Mouse (Mus musculus) left cerebral cortex, postnatal 25 days (tissue): ENCODE measurements around the gene Slc6a12. TPM values are rescaled to one million over a fixed set of nuclear protein-coding genes. Genes with fewer than 3 reads are reported as not detected.
"Not testable (repeated sequence)": the region's sequence is repeated elsewhere in the genome, so short reads cannot be mapped to it uniquely, and the experiment has no call there.

Experiments
- DNase-seq, 2 experiments: peaks; one replicate each; pipeline ENCODE4 v3.0.0; 2022; ENCODE audit warnings: low spot score in 2 of 2, mixed read lengths in 1 of 2
- intact Hi-C: fragments of 180-260 bp; cut with DNase I; formaldehyde crosslinking; loops from one replicate; pipeline ENCODE4 v1.15.1; 2025
- total RNA-seq, 2 experiments: library from RNA; stranded (reverse); gene quantifications; 2 replicates each; pipeline ENCODE4 v1.2.3; 2021

Slc6a12 gene
- total RNA-seq, 2 experiments from 2014 or later = 0.89 to 1.1 TPM

DNA sequence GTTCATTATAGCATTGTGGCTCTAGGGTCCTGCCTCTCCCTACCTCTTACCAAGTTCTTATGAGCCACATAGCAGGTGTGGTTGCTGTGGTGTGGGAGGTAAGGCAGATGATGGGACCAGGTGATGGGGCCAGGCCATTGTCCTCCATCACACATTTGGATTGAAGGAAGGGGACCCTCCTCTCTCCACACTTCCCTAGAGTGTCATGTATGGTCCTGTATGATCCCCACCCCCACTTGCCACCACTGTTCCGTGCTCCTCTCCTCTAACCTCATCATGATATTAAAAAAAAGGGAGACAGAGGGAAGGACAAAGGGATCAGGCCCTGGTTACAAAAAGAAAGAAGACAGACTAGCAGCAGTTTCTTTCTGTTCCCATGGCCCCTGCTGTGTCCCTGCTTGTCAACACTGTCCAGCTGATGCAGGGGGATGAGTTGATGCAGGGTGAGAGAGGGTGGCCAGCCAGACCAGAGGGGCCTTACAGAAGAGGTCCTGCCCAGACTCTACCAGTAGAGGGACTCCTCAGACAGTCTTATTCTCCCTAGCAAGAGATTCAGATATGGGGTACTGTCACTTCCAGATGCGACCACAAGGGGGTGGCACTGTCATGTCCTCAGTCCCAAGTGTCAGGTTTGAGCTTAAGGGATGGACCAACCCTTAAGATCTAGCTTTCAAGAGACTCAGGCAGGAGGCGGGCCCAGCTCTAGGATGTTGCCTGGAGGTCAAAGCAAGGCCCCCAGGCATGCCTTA is 4.9 kb upstream of the Slc6a12 start:
- peak; percentile 73 to 85 for DNase-seq
- intact Hi-C loops = loop anchor here (1.0 to 10.0 kb wide), 2 partner anchors 63 to 195 kb away; no protein-coding TSS in a partner anchor

DNA sequence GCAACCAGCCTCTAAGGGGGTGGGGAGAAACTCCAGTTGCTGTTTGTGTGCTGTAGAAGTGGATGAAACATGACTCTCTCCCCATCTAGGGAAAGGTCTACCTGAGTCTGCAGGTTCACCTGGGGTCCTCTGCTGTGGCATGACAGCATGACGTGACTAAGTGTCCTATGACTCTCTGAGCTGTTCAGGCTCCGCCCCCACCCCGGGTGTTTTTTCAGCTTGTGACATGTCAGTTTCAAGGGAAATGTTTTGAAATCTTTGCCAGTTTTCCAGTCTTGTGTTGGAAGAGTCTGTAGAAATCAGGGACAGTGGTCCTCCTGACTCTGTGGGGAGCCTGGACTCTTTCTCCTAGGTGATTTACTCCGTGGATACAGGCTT is 4.4 kb upstream of the Slc6a12 start:
- intact Hi-C loops = loop anchor here (1.0 to 10.0 kb wide), 2 partner anchors 64 to 195 kb away; no protein-coding TSS in a partner anchor
- DNase-seq = no peak

DNA sequence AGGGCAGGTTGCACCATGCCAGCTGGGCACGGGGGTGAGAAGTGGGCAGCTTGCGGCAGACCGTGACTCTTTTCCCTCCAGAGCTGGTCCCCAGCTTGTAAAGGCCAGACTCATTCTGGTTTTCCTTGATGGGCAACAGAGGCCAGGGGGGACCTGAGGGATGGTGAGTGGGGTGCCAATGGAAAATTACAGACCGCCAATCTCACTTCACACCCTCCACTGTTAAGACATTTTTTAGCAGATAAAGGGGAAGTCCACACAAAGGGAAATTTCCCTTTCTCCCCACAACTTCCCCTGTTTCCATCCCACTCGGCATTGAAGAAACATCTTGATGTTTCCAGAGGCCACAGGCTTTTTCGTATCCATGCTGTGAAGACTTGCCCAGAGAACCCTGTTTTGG is 1.2 kb upstream of the Slc6a12 start:
- intact Hi-C loops = no loop called here

DNA sequence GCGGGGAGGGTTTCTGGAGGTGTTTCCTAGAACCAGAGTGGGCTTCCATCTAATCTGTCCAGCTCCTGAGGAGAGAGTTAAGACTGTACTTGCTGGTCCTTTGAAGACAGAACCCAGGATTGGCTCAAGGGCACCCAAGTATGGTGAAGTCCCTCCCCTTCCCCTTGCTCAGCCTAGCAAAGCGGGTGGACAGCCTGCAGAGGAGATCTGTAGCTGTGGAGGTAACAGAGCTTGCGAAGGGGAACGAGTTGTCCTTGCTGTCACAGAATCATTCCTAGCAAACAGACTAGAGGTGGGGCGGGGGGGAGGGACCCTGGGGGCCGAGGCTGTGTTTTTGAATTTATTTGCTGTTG is 871 bp downstream of the Slc6a12 start:
- DNase-seq = no peak
- intact Hi-C loops = no loop called here

More for the DNA sequence above, 1.2 kb upstream of the Slc6a12 start:
- no peak for DNase-seq

DNA sequence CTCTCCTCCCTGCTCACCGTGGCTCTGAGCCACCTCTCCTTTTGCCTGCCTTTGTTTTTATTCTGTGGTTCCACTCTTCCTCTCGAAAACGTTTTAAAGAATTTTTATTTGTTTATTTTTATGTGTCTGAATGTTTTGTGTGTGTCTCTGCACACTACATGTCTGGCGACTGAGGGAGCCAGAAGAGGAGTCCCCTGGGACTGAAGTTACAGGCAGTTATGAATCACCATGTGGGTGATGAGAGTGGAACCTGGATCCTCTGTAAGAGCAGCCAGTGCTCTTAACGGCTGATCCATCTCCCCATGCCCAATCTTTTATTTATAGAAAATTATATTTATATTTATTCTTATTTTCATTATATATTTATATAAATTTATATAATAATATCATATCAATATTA is 1.5 kb downstream of the Slc6a12 start:
- intact Hi-C loops = no loop called here
- no peak for DNase-seq

DNA sequence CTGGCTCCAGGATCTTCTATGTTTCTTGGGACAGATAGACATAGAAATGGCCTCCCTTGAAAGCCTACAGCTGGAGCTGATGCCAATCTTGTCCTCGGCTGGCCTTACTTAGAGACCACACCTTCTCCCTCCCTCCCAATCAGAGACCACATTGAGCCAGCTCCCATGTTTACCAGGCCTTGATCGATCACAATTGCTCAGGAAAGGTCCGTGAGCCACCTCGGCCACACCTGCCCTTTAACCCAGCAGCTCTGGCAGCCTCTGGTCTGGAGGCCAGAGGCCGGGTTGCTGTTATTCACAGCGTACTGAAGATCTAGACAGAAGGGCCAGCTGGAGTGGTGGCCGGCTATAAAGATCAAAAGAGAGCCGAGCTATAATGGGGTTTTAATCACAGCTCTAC is 3.6 kb downstream of the Slc6a12 start:
- no peak for DNase-seq
- intact Hi-C loops = no loop called here

DNA sequence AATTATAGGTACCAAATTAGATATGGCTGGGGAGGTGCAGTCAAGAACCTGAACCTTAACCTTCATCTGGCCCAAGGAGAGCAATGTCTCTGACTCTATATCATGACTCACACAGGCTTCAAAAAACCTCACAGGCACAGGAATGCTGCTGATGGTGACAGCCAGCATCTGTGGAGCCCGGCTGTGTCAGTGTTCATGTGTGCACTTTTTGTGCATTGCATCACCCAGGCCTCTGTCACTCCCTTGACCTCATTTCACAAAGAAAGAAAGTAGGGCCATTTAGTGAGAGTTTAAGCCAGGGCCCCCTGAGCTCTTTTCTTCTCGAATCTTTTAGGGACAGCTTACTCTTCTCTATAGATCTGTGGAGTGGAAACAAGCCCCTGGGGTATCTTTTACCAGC is 9.4 kb downstream of the Slc6a12 start:
- no peak for DNase-seq
- intact Hi-C loops = no loop called here

DNA sequence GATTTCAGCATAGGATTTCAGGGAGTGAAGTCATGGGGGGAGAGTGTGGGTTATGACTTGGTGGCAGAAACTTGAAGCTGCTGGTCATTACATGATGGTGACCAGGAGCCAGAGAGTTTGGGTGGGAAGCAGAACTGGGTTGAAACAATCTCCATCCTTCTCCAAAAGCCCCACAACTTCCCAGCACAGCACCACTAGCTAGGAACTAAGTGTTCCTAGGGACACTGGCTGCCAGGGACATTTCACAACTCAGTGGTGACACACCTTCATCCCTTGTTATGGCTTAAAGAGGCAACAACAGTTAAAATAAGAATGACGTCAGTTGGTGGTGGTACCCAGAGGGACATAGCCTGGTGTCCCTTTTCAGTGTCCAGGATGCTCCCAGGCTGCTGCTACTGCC is 13.2 kb downstream of the Slc6a12 start:
- no peak for DNase-seq
- intact Hi-C loops = no loop called here

DNA sequence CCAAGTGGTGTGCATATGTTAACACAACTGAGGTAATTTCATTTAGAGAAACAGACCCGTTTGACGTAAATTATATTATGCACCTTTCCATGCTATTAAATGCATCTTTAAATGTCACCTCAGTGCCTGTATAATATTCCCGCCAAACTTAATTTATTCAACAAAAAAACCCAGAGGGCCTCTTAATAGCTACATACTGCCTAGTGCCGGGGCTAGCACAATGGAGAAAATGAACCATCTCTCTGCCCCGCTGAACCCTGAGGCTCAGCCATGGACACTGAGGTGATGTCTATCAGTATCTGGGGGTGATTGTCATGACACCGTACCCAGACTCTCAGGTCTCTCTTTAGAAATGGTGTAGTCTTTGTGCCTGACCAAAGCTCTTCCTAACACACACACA is 14.4 kb downstream of the Slc6a12 start:
- DNase-seq = no peak
- intact Hi-C loops = no loop called here

DNA sequence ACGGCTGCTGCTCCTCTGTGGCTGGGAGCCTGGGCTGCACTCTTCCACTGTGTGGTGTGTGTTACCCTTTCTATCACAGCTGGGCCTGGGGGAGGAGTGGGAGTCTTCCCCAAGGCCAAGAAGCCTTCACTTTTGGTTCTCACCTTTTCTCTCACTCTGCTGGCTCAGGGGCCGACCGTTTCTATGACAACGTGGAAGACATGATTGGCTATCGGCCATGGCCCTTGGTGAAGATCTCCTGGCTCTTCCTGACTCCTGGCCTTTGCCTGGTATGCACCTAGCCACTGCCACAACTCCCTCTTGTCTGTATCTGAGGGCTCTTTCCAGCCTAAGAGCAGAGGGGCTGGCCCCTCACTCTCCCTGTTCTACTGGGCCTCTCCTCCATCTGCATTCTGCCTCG is 20.2 kb downstream of the Slc6a12 start:
- no peak for DNase-seq
- intact Hi-C loops = no loop called here

DNA sequence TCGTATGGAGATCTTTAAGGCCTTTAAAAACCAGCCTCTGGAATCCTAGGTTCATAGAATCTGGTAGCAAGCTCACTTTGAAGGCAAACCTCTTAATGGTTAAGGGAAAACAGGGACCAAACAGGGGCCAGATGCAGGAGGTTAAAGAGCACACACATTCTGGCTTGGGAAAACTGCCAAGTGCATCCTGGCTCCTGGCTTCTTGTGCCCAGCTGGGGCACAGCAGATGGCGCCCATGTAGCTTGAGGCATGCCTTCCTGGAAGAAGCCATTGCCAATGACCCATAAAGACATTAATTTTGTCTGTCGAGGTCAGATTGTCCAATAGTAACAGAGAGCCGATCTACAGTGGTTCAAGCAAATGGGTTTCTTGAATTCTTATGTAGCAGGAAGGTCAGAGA is 21.1 kb downstream of the Slc6a12 start:
- no peak for DNase-seq
- intact Hi-C loops = no loop called here

DNA sequence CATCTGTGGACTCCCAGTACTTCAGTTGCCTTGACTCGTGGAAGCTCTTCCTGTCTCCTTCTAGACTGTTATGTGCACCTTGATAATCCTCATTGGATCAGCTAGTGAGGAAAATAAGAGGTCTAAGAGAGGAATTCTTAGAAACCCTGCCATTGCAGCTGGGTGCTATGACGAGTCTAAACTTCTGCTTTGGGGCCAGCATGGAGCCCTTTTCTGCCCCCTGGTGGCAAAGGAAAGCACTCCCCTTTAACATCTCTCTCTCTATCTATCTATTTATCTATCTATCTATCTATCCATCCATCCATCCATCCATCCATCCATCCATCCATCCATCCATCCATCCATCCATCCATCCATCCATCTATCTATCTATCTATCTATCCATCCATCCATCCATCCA is 23.7 kb downstream of the Slc6a12 start:
- DNase-seq = not testable (repeated sequence)
- intact Hi-C loops = loop anchor here (5.0 kb wide), 1 partner anchor 94 kb away; no protein-coding TSS in a partner anchor

DNA sequence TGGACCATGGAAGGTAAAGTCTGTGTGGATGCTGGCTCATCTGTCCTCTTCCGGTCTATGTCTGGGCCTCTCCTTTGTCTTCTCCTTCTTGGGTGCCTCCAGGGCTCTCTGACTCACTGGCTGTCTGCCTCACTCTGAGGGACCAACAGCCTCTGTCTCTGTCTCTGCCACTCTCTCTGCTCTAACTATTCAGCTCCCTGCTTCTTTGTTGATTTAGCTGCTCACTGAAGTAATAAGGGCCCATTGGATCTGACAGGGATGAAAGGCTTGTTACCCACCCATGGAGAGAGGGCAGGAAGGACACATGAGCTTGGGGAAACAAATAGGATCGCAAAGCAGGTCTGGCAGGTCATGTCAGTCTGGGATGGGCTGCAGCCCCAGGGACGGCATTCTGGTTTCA is 24.2 kb downstream of the Slc6a12 start:
- no peak for DNase-seq
- intact Hi-C loops = loop anchor here (5.0 kb wide), 1 partner anchor 95 kb away; no protein-coding TSS in a partner anchor

DNA sequence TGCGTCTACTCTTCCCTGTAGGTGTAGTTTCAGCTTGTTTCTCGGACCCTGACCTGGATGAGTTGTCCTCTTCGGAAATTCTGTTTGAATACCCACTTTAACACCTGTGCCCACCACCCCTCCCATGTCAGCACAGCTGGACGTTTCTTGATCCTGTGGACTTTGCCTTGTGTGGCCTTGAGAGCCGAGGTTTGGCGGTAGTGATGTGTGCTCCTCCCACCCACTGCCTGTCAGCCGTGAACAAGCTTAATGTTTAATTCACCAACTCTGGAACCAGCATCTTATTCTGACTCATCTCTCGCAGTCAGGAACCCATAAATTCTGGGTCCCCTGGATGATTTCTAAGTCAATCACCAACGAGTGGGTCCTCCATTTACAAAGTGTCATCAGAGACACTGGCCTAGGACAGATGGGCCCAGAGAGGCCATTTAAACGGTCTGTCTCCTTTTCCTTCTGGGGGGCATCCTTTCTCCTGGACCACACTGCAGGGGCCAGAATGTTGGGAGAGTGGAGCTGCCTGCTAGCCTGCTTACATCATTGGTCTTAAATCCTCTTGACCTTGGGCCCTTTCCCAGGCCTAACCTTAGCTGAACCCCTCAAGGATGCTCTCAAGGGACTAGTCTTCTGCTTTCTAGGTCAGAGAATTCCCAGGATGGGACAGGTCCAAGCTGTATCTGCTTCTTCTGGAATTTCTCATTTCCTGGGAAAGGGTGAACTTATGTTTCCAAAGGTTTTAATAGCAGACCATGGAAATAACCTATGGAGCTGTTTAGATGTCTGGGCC is 28.5 kb downstream of the Slc6a12 start:
- intact Hi-C loops = no loop called here
- peak; percentile 23 to 61 for DNase-seq

DNA sequence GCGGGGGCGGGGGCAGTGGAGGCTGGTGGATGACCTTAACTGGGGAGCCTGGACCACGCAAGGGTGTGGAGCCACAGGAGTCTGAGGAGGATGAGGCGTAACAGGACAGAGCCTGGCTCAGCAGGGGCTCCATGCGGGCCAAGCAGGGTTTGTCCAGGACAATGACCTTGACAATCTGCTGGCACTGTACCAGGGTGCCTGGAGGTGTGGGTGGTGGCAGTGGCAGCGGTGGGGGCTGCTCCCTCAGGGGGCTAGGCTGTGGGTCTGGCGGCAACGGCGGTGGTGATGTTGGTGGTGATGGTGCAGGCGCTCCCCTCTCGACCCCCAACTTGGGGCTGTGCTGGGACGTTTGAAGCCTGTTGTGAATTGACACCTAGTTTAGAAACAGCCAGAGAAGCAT is 33.3 kb downstream of the Slc6a12 start:
- intact Hi-C loops = no loop called here
- no peak for DNase-seq

DNA sequence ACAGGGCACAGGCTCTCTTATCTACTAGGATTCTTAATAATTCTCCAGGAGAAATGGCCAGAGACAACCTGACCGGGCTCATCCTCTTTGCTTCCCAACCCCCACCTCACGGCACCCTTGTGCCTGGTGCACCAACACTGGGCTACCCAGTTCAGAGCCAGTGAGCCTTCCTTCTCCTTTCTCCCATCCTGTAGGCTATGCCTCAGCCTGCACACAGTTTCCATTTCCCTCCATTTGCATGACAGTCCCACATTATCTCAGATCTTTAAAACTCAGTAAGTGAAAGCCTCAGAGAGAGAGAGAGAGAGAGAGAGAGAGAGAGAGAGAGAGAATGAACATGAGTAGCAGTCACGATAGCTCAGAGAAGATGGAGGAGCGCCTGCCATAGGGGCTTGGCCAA is 35.4 kb downstream of the Slc6a12 start:
- intact Hi-C loops = no loop called here
- DNase-seq = no peak

DNA sequence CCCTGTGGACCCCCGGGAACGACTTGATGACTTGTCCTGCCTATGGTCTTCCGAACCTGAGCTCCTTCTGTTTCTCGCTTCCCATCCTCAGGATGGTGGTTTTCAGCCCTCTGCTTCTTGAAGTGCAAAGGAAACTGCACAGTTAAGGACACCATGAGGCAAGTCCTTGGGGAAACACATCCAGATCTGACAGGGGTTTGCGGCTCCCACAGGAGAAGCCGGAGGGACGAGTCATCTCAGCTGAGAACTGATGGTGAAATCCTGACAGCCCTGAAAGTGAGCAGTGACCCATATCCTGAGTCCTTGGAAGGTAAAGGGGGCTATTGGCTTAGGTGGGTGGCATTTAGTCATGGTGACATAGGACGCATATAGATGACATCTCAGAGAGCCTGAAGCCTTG is 37.7 kb downstream of the Slc6a12 start:
- intact Hi-C loops = no loop called here
- no peak for DNase-seq

DNA sequence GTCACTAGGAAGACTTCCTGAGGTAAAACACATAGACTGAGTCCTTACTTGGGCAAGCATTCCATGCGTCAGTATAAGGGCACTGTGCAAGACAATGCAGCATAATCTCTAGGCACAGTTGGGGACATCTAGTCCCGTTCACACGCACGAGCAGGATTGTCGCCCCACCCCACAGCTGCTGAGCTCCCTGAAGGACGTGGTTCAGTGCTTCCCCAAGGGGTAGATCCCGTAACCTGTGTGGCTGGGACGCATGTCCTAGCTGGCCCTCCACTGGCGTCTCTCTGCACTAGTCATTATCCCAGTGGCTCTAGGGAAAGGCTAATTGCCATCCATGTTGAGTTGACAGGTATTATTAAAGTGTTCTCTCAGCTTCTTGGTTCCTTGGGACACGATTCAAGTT is 39.2 kb downstream of the Slc6a12 start:
- intact Hi-C loops = no loop called here

DNA sequence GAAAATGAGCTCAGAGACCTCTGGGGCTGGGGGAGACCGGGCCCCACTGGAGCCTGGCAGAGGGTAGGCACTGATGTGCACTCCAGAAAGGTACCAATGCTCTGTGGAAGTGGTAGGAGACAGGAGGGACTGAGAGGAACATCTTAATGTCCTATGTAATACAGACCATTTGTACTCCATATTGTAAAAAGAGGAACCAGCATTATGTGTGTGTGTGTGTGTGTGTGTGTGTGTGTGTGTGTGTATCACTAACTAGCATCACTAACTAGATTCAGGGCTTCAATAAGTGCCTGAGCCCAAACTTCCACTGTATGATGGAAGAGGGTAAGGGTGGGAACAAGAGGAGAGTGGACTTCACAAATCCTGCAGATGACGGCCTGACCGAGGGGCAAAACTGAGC is 42.5 kb downstream of the Slc6a12 start:
- no peak for DNase-seq
- intact Hi-C loops = no loop called here

More for the DNA sequence above, 39.2 kb downstream of the Slc6a12 start:
- DNase-seq = no peak

DNA sequence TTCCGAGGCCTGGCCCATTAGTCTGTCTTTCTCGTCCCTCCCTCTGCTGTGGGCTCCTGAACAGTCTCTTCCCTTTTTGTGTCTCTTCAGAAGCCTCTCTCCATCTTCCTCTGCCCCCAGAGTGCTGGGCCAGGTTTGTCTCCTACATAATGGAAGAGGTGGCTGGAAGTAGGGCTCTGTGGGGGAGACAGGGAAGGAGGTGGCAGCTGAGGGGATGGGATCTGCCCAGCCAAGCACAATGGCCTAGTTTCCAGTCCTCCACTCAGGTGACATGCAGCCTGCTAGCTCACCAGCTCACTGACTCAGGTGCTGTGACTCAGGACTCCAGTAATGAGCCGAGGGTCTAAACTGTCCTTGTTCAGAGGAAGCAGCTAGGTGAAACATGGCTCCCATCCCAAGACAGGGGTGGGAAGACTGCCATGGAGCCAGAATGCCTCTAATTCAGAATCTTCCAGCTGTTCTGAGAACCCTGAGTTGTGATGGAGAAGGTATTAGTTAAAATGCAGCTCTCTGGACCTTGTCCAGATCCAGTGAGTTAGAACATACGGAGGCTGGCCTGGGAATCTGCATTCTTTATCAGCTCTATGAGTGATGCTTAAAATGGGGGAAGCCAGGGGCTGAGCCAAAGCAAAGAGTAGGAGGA is 49.9 kb downstream of the Slc6a12 start:
- DNase-seq = peak in 1 of 2 experiments; percentile 82
- intact Hi-C loops = no loop called here

DNA sequence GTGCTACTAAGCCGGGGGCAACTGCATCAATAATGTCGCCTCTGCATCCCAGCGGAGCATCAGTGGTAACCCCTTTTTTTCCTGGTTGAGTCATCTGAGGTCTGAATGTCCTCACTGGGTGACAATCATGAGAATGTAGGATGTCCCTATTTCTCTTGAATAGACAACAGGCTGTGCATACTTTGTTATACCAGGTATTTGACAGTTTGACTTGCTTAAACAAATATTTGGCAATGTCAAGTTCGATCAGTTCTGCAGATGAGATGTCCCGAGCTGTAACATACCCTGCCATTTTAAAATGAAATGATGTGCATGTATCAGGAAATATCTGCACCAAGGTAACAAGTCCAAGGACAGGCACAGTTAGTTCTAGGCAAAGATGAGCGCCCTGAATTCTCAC is 58.3 kb downstream of the Slc6a12 start:
- intact Hi-C loops = no loop called here
- no peak for DNase-seq
